Mouse (Mus musculus): Measurements from ENCODE around the gene Cenpp.
"Not testable (repeated sequence)": the region's sequence is repeated elsewhere in the genome, so short reads cannot be mapped to it uniquely, and the experiment has no call there.

Cenpp gene

DNA sequence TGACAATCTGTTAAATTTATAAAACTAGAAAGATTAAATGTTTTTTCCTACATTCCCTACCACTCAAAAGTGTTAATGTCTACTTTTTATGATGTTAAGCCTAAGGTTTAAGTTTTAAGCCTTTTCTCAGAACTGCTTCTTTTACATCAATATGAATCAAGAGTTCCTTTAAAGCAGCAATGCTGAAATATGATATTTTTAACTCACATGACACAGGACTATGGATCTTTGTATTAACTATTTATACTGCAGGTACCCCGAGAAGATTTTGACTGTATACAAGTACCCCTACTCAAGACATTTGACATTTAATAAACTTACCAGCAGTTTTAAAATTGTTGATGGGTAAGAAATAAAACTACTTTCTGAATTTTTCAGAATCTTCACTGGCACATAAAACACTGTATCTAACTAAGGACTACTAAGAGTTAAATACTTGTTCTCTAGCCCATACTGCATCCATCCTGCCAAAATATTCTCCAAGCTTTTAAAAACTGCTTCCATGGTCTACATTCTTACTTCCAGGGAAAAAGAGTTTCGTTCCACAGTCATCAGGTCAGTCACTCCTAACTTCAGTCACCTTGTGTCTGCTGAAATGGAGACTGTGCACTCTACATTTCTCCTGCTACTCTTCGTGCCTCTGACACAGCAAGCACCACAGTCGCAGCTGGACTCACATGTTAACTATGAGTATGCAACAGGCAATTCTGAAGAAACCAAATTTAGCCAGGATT lies 43.8 kb downstream of the Cenpp start:
- no peak for DNase-seq (ENCODE audit: low read depth in 2 of 2, low spot score in 2 of 2)

DNA sequence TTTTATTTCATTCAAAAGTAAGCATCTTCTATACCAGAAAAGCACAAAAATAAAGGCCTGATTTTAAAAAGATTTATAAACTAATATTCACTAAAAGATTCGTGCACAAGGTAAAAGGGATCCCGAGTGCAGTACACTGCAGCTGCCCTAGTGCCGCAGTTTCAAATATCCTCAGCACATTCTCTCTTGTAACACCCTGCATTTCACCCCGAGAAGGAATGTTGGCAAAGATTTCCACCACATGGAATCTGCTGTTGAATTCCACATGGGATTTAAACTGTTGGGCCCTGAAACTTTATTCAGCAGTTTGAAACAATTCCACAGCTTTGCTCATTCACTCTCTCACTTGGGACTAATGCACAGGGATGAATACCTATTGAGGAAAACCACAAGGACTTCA lies 44.9 kb downstream of the Cenpp start, which contains the start of gene Ogn:
Gene Ogn, plus strand, starts transcription at position 333 of the 400 bp plus-strand sequence.
- no peak for DNase-seq (ENCODE audit: low read depth in 2 of 2, low spot score in 2 of 2)

DNA sequence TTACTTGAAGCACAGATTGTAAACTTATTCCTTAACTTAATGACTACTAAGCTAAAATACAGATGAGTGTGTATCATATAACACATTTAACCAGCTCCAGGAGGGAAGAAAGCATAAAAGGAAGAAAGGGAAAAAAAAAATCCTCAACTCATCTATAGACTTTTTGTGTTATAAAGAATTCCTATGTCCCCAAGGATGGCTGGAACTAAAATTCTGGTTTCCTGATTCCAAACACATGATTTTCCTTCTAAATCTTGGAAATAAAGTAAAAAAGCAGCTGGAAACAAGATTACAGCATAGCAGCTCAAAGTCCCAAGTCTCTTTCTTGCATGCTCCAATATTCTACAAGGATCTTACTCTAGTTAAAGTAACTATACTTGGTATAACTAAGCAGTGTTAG lies 49.0 kb downstream of the Cenpp start:
- DNase-seq (ENCODE audit: low read depth in 2 of 2, low spot score in 2 of 2) = no peak

DNA sequence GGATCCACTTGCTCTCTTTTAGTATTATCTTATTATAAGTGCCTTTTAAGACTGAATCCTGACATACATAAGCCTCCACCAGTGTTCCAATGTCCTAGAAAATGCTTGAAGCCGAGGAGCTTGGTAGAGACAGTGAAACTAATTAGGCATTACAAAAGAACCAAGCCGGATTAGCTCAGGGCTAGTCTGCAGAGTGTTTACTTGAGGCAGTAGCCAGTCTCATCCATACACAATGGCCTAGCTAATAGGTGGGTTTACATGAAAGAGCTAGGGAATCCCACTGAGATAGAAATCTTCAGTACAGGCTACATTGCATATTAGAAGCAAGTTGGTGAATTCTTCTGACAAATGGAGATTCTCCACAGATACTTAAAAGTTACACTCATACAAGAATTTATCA lies 50.0 kb downstream of the Cenpp start:
- DNase-seq (ENCODE audit: low read depth in 2 of 2, low spot score in 2 of 2) = not testable (repeated sequence)

DNA sequence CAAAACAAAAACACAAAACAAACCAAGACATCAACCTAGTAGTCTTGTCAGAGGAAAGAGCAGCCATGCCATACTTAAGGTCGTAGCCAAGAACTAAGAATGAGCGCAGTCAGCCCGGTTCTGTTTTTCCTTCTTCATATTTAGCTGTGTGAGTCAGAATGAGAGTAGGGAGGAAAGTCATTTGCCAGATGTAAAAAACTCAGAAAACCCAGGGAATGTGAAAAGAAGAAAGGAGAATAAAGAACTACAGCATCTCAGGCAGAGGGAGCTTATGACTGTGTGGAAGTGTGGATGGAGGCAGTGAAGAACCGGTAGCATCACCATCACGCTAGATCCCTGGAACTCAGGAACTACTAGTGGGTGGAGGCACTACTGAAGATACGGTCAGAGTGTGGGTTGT lies 66.5 kb downstream of the Cenpp start:
- no peak for DNase-seq (ENCODE audit: low read depth in 2 of 2, low spot score in 2 of 2)

DNA sequence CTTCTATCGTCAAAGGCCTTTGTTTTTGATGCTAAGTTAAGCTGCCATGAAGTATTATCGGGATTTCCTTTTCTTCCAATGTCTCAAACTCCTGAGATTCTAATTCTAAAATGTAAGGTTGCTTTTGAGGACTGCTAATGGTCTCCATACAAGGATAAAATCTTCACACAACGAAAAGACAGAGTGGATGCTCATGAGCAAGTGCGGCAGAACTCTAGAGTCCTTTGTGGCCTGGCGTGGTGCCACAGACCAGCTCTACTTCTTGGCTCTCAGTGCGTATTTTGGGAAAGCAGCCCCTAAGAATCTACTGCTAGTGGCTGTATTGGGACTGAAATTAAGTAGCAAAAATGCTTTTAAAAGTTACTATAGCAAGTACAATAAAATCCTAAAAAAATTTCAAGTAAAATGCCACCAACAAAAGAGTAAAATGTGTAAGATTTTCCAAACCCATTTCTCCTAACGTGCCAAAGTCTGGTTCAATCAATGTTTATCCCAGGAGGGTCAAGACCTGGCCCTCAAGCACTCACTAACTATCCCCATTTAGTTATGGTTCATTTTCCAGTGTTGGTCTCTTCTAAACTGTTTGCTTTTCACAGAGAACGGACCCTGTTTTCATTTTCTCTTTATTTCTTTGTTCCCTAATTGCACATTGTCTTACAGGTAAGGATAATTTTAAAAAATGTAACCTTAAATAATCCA lies 68.1 kb downstream of the Cenpp start:
- DNase-seq (ENCODE audit: low read depth in 2 of 2, low spot score in 2 of 2) = no peak

DNA sequence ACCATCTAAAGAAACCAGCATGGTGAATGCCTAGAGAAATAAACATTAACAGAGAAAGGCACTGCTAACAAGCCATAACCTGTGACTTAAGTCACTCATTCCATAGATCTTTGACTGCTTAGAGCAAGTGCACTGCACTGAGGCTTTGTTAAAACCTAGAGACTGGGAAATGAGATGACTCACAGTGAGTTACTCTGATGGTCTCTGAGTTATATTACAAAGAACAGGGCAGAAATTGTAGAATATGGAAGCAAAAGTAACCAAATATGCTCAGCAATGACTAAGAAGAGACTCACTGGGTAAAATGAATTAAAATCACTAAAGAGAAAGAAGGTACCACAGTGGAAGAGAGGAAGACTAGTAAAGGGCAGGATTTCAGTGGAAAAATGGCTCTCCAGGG lies 68.7 kb downstream of the Cenpp start:
- no peak for DNase-seq (ENCODE audit: low read depth in 2 of 2, low spot score in 2 of 2)

DNA sequence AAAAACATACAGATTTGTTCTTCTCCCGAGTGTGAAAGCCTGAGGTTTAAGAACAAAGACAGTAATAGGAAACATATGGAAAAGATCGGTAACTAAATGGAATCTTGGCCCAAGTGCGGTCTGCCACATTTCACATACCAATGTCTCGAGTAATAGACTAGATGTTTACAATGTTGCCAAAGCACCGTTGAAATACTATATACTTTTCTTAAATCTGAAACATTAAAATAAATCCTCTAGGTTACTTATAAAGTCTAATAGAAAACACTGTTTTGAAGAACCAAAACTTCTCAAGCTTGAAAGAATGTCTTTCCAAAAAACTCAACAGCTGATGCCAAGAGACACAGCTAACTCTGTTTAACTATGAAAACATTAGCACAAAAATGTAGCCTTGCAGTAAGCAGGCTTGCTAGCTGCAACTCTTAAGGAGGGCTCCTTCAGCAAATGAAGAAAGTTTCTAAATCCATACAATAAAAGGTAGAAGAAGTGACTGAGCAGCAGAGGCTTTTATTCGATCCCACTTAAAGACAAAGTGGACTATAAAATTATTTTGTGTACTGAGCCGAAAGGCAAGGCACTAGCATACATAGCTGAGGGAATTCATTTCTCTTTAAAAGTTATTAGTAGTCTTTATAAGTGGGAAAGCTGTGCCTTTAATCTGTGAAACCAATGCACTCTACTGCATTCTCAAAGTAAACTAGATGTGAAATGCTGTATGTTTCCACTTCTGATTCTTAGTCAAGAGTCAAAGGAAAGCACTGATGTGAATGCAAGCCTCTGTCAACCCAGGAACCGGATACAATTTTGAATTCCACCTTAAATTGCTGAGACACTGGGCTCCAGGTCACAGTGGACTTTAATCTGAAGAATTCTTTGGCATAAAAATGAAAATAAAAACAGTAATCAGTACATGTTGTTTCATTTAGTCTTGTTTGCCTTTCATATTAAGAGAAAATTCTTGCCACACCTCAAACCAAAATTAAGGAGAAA lies 70.7 kb downstream of the Cenpp start, which contains the start of gene Omd:
Gene Omd, plus strand, starts transcription at position 922 of the 990 bp plus-strand sequence.
- no peak for DNase-seq (ENCODE audit: low read depth in 2 of 2, low spot score in 2 of 2)

DNA sequence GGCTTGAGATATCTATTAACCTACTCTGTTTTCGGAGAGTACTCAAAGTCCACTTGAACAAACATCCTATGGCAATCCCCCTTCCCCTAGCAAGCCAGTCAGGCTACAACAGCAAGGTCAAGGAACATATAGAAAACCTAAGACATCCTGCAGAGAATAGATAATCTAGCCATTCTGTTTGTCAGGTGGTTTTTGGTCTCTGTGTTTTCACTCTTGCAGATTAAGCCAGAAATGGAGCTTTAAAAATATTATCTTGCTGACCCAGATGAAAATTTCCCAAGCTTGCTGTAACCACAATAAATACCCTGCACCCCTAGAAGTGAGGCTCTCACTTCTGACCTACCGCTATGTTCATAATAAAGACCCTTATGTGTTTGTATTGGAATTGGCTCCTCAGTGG lies 81.2 kb downstream of the Cenpp start:
- no peak for DNase-seq (ENCODE audit: low read depth in 2 of 2, low spot score in 2 of 2)

DNA sequence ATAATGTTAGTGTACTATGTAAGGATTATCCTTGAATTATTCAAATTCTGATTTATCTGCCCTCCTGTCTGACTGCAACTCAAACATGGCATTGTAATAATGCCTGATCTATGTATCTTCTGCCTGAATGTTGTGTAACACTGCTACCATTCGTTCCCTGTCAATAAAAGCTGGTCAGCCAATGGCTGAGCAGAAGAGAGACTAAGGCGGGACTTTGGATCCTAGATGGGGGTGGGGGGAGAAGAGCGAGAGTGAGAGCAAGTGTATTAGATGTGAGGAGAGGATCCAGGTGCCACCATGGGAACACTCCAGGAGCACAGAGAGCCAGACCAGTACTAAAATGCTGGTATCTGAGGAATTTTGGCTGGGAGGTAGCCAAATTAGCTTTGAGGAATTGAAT lies 82.2 kb downstream of the Cenpp start:
- no peak for DNase-seq (ENCODE audit: low read depth in 2 of 2, low spot score in 2 of 2)

DNA sequence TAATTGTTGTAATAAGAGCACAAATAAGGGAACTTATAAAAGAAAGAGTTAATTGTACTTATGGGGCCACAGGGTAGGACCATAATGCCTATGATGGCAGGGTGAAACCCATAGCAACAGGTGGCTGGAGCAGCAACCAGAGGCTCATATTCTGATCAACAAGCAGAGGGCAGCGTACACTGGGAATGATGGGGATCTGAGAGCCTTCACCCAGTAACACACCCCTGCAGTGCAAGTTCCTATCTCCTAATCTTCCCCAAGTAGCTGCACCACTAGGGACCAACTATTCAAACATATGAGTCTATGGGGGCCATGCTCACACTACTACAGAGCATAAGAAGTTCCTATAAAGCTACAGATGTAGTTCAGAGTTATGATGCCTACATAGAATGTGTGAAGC lies 88.2 kb downstream of the Cenpp start:
- DNase-seq (ENCODE audit: low read depth in 2 of 2, low spot score in 2 of 2) = no peak

DNA sequence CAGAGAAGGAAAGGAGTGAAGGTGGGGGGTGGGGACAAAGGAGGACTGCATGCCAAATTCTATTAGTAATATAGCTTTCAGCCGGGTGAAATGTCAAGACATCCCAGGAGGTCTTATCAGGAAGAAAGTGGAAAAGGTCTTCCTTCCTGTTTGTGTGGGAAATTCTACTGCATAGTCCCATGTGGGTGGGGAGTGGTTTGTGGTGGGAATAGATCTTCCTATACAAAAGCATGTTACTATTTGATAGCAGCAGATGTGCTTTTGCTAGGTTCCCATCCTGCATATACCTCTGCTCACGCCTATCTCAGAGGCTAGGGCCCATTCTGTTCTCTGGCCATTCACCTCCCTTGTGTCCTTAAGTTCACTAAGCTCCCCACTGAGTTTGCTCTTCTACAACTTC lies 91.7 kb downstream of the Cenpp start:
- no peak for DNase-seq (ENCODE audit: low read depth in 2 of 2, low spot score in 2 of 2)

DNA sequence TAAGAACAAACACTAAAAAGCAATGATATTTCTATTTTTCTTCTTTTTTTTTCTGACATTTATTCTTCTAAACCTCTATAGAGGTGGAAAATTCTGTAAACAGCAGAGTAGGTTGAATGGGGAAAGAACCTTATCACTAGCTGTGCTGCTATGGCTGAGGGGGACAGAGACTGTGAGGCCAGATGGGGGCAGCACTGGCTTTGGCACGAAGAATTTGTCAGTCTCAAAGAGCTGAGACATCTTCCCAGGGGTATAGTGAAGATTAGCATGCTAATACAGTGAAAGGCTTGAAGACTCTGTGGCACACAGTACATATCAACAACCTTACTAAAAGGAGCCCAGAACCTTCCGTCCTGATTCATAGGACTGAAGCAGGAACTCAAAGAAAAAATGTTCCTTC lies 93.4 kb downstream of the Cenpp start:
- no peak for DNase-seq (ENCODE audit: low read depth in 2 of 2, low spot score in 2 of 2)

DNA sequence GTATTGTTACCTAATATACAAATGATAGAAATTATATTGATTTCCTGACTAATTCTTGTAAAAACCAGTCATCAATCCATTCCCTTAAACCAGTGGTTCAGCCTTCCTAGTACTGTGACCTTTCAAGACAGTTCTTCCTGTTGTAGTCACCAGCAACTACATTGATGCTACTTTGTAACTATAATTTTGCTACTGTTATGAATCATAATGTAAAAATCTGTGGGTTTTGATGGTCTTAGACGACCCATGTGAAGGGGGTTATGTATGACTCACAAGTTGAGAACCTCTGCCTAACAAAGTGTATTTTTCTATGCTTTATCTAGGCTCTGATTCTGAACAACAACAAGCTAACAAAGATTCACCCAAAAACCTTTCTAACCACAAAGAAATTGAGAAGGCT lies 95.7 kb downstream of the Cenpp start:
- no peak for DNase-seq (ENCODE audit: low read depth in 2 of 2, low spot score in 2 of 2)

DNA sequence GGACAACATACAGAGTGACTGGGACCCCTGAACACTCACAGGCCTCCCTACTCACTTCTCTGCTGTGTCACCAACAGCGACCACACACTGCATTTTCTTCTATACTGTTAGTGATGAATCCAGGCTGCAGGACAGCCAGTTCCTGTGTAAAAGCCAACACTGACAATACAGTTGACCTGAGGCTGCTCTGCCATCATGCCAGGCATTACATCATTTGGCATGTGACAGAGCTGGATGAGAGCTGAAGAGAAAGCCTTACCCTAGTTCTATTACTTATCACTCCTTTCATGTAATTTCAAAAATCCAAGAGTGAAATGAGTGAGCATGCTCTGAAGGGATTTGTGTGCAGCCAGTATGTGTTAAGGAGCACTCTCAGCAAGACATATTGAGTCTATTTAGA lies 96.4 kb downstream of the Cenpp start:
- DNase-seq (ENCODE audit: low read depth in 2 of 2, low spot score in 2 of 2) = no peak

DNA sequence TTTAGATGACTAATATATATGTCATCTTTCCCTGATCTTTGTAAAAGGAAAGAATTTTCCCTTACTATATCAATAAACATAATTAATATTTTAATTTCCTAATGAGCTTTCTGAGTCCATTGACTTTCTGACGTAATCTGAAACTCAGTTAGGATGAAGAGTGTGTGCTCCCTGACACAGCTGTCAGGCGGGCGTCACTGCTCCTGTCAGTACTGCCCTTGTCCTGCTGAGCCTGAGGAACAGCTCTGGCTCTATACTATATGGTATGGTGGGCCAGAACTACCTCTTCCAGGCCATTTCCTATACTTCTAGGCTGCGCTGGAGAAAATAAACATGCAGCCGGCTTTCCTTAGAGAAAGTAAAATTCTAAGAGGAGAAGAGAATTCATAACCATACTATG lies 98.1 kb downstream of the Cenpp start:
- DNase-seq (ENCODE audit: low read depth in 2 of 2, low spot score in 2 of 2) = no peak

DNA sequence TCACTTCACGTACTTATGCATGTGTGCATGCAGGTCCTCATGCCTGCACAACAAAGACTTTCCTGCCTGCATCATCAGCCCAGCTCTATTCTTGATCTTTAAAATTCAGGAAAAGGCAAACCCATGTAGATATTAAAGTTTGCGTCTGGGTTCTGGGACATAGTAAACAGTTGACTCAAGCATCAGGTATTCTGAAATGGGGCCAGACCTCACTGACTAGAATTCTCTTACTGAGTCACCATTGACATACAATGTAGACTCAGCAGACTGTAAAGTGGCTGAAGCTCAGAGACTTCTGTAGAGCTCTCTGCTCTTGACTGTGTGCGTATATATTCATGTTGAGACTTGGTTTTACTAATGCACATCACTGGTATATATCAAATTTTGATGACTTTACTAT lies 103.0 kb downstream of the Cenpp start:
- DNase-seq (ENCODE audit: low read depth in 2 of 2, low spot score in 2 of 2) = no peak

DNA sequence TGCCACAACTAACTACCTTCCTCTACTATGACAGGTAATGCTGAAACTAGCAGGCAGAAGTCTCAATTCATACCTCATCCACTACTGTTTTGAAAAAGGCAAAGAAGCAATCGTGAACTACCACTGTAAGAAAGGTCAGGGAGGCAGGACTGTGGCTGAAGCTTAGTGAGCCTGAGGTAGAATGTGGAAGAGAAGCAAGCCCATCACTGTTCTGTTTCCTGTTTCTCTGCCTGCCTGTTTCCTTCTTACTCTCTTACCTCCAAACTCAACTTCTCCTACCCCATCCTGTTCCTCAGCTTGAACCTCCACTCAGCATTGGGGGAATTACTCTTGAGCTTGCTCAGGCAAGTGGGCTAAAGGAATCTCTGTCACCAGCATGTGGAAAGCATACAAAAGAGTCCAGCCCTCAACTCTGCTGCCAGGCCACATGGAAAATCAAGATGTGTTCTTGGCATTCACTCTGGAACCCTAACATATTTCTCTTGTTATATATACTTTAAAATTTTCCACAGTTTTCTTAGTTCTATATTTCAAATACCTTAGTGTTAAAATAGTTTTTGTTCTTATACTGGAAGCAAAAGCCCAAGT lies 104.9 kb downstream of the Cenpp start:
- DNase-seq (ENCODE audit: low read depth in 2 of 2, low spot score in 2 of 2) = no peak

DNA sequence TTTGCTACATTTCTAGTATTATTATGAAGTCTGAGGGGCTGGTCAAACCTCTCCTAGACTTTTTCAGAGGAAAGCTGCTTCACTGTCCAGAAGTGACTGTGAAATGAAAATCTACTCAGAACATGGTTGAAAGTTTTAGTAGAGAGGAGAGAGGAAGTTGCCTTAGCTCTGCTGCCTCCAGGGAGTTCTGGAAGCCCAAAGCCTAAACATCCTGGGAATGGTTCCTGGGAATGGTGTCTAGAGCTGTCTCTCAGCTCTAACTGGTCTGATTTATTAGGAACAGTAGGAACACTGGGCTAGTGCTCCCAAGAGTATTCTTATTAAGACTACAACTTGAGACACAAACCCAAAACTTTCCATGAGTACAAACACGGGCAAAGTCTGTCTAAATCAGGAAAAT lies 106.1 kb downstream of the Cenpp start:
- no peak for DNase-seq (ENCODE audit: low read depth in 2 of 2, low spot score in 2 of 2)

DNA sequence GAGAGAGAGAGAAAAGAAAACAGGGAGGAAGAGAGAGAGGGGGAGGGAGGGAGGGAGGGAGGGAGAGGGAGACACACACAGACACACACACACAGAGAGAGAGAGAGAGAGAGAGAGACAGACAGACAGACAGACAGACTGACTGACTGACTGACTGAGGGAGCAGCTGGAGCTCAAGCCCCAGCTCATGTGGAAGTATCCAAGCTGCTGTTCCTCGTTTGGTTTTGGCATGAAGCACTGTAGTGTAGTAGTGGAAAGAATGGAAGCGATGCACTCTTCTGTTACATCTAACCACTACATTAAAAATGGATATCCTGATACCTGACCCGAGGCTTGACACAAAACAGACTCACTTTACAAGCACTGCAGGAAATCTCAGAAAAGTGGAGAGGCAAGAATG lies 106.9 kb downstream of the Cenpp start:
- DNase-seq (ENCODE audit: low read depth in 2 of 2, low spot score in 2 of 2) = no peak

DNA sequence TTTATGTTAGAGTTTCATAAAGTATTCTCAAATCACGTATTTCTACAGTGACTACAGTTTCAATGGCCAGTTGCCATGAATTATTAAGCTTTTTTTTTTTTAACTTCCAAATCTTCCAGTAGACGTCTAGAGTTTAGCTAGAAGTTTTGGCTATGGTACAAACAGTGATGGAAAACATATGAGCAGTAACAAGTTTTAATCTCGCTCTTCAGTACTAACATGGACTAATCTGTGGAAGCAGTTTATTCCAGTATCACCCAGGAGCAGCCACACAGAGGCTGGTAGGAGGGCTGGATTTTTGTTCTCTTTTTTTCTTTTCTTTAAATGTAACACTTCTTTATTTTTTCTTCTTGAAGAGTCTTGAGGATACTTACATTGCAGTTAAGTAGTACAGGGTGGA lies 108.3 kb downstream of the Cenpp start, which contains the start of gene Aspn:
Gene Aspn, plus strand, starts transcription at position 165 of the 400 bp plus-strand sequence.
- no peak for DNase-seq (ENCODE audit: low read depth in 2 of 2, low spot score in 2 of 2)
